ENCODE assay signal across 7 mouse cellular contexts in genomic region chr7:122219315-122219801, GRCm38 (mm10). TPM values are rescaled to one million over a fixed set of nuclear protein-coding genes. Genes with fewer than 3 reads are reported as not detected.
DNase-seq lines count a peak whose midpoint lies in the region; ATAC-seq and TF ChIP-seq lines count a peak whose summit lies in the region.

Gene Chp2 (plus strand): TSS chr7:122219496.

- H3K9ac ChIP-seq in hindbrain, embryonic 13.5 days, result no peak within 1 kb of the TSS
- H3K9ac ChIP-seq in limb, embryonic 14.5 days (ENCODE audit: low read depth, low read length, severe bottlenecking), result no peak within 1 kb of the TSS
- peak within 1 kb of the TSS; percentile 15; the same call in 1 of the 2 replicates for H3K9ac ChIP-seq in midbrain, embryonic 15.5 days

- TF ChIP-seq CTCF in gastrocnemius, adult 2 months (IDR thresholded peaks at IDR 0.05), result no peak

- H3K27me3 ChIP-seq in hindbrain, embryonic 13.5 days, result 0 out of 2 replicates have a peak, but pooled peaks cover 5% of the 10 kb centered on the region
- H3K27me3 ChIP-seq in limb, embryonic 14.5 days (ENCODE audit: control insufficient read depth, insufficient read depth, low read length), result no peaks in the 10 kb centered on the region
- no peaks in the 10 kb centered on the region for H3K27me3 ChIP-seq in midbrain, embryonic 15.5 days (replicated peaks)

- H3K9me3 ChIP-seq in hindbrain, embryonic 13.5 days, result no peaks in the 10 kb centered on the region
- no peaks in the 10 kb centered on the region for H3K9me3 ChIP-seq in limb, embryonic 14.5 days (ENCODE audit: control insufficient read depth, low read length)
- H3K9me3 ChIP-seq in midbrain, embryonic 15.5 days, result no peaks in the 10 kb centered on the region

- peak within 1 kb of the TSS; percentile 45 for H3K4me2 ChIP-seq in hindbrain, embryonic 13.5 days
- peak within 1 kb of the TSS; percentile 33 for H3K4me2 ChIP-seq in limb, embryonic 14.5 days (replicated peaks; ENCODE audit: low read depth, low read length, severe bottlenecking)
- peak within 1 kb of the TSS; percentile 39 for H3K4me2 ChIP-seq in midbrain, embryonic 15.5 days

- peak within 1 kb of the TSS; percentile 73 for H3K27ac ChIP-seq in gastrocnemius, adult 2 months
- no peak within 1 kb of the TSS for H3K27ac ChIP-seq in hindbrain, embryonic 13.5 days
- no peak within 1 kb of the TSS for H3K27ac ChIP-seq in limb, embryonic 14.5 days (replicated peaks; ENCODE audit: low read depth, low read length)
- H3K27ac ChIP-seq in midbrain, embryonic 15.5 days, result no peak within 1 kb of the TSS

- intact Hi-C loops in gastrocnemius, adult 2 months (cut with DNase I), result no loop called here

- peaks cover 7% of the 10 kb centered on the region for H3K4me1 ChIP-seq in hindbrain, embryonic 13.5 days (replicated peaks)
- no peaks in the 10 kb centered on the region for H3K4me1 ChIP-seq in limb, embryonic 14.5 days (ENCODE audit: control insufficient read depth, insufficient read depth, low read length)
- H3K4me1 ChIP-seq in midbrain, embryonic 15.5 days, result peaks cover 4% of the 10 kb centered on the region; the same call in 1 of the 2 replicates

- peak; percentile 10 for DNase-seq in brain, adult 2 months (ENCODE audit: low read depth, low spot score)
- DNase-seq in gastrocnemius, adult 2 months, result peak; percentile 64
- DNase-seq in limb, embryonic 14.5 days (ENCODE audit: low spot score), result no peak
- DNase-seq in right cerebral cortex, adult 2 months (ENCODE audit: low spot score in 2 of 2), result no peak
- DNase-seq in cerebellum, postnatal 4 days (ENCODE audit: low spot score in 2 of 2), result no peak

- ATAC-seq in hindbrain, embryonic 13.5 days (ENCODE audit: low FRiP score), result no peak
- no peak for ATAC-seq in limb, embryonic 14.5 days (ENCODE audit: low FRiP score, low read depth)
- no peak for ATAC-seq in midbrain, embryonic 15.5 days (replicated peaks)

- TF ChIP-seq POLR2A in limb, embryonic 14.5 days (IDR thresholded peaks at IDR 0.05; ENCODE audit: borderline replicate concordance, extremely low read depth, insufficient read depth, insufficient read length), result no peak

- H3K4me3 ChIP-seq in gastrocnemius, adult 2 months, result peak within 1 kb of the TSS; percentile 58
- peak within 1 kb of the TSS; percentile 4; the same call in 1 of the 2 replicates for H3K4me3 ChIP-seq in hindbrain, embryonic 13.5 days
- H3K4me3 ChIP-seq in limb, embryonic 14.5 days (replicated peaks; ENCODE audit: low read length), result peak within 1 kb of the TSS; percentile 8; the same call in 1 of the 2 replicates
- peak within 1 kb of the TSS; percentile 23 for H3K4me3 ChIP-seq in midbrain, embryonic 15.5 days

- H3K36me3 ChIP-seq in hindbrain, embryonic 13.5 days, result no peaks in the 10 kb centered on the region
- H3K36me3 ChIP-seq in limb, embryonic 14.5 days (ENCODE audit: control insufficient read depth, insufficient read depth, low read length), result no peaks in the 10 kb centered on the region
- no peaks in the 10 kb centered on the region for H3K36me3 ChIP-seq in midbrain, embryonic 15.5 days (replicated peaks)

- 37% methylated on average over 20 of the region's 20 CpGs for WGBS in hindbrain, embryonic 13.5 days
- 22% methylated on average over 20 of the region's 20 CpGs for WGBS in limb, embryonic 14.5 days
- WGBS in midbrain, embryonic 15.5 days, result 24% methylated on average over 20 of the region's 20 CpGs

RNA-seq across cellular contexts. Expression of gene Chp2, which starts in this region (rescaled TPM):
- total RNA-seq in gastrocnemius, adult 2 months (2021), result 1 to 10 TPM; 3.1 to 4.2 TPM
- 1.2 and 1.4 TPM in 2 replicates for polyA plus RNA-seq in hindbrain, embryonic 13.5 days (2015; fragmentation: Nextera tagmentation; extraction: Ambion mirVana)
- polyA plus RNA-seq in limb, embryonic 14.5 days (2012; rRNA removed), result 0.15 and 0.18 TPM in 2 replicates
- polyA plus RNA-seq in limb, embryonic 14.5 days (2014; fragmentation: Nextera tagmentation; extraction: Ambion mirVana), result 0.18 and 0.45 TPM in 2 replicates
- 1.3 and 1.6 TPM in 2 replicates for polyA plus RNA-seq in midbrain, embryonic 15.5 days (2015; fragmentation: Nextera tagmentation; extraction: Ambion mirVana)

Comparison
In these comparisons a context has a peak if more than half of its experiments do, and no peak if none do; other contexts are left out.
1. DNase-seq: peak in brain, adult 2 months (single experiment) and gastrocnemius, adult 2 months (single experiment); none in limb, embryonic 14.5 days (single experiment), right cerebral cortex, adult 2 months (0 of 2) and cerebellum, postnatal 4 days (0 of 2).
2. H3K4me3 ChIP-seq: peak in every context shown above with its lines; median percentile 58 in gastrocnemius, adult 2 months; 23 in midbrain, embryonic 15.5 days; 8 in limb, embryonic 14.5 days; 4 in hindbrain, embryonic 13.5 days.
3. Peak in every context shown above with its lines, with median percentiles within 50 percentile points of each other: H3K4me2 ChIP-seq.